Mouse (Mus musculus) neural tube, embryonic 14.5 days (tissue): ENCODE results near the gene Cep290. TPM values are rescaled to one million over a fixed set of nuclear protein-coding genes. Genes with fewer than 3 reads are reported as not detected.
"Not testable (repeated sequence)": the region's sequence is repeated elsewhere in the genome, so short reads cannot be mapped to it uniquely, and the experiment has no call there.

Experiments used
- ATAC-seq: fragments of 200-750 bp; cut with Nextera tagmentation; 2 replicates; pipeline ENCODE4 v1.8.0; 2017; ENCODE audit warnings: low read depth, mild to moderate bottlenecking, moderate TSS enrichment, moderate library complexity
- H3K27ac ChIP-seq: fragments of 300-500 bp; sonication (generic); 2 replicates; pipeline ENCODE4 v1.5.1; 2014; ENCODE audit warnings: low read depth, mild to moderate bottlenecking, control low read depth, low read length, moderate library complexity, mixed read lengths
- H3K27me3 ChIP-seq: fragments of 300-500 bp; sonication (generic); 2 replicates; pipeline ENCODE4 v1.6.1; 2014; ENCODE audit warnings: low read length; ENCODE audit not compliant: control insufficient read depth, insufficient read depth
- H3K36me3 ChIP-seq: fragments of 300-500 bp; sonication (generic); 2 replicates; pipeline ENCODE4 v1.6.1; 2014; ENCODE audit warnings: low read length, mixed read lengths; ENCODE audit not compliant: control insufficient read depth, insufficient read depth
- H3K4me1 ChIP-seq: fragments of 300-500 bp; sonication (generic); 2 replicates; pipeline ENCODE4 v1.6.1; 2014; ENCODE audit warnings: low read length; ENCODE audit not compliant: control insufficient read depth, insufficient read depth
- H3K4me2 ChIP-seq: fragments of 300-500 bp; sonication (generic); 2 replicates; pipeline ENCODE4 v1.6.1; 2014; ENCODE audit warnings: mild to moderate bottlenecking, low read depth, low read length, control low read depth
- H3K4me3 ChIP-seq: fragments of 300-500 bp; sonication (generic); 2 replicates; pipeline ENCODE4 v1.5.1; 2014; ENCODE audit warnings: low read depth, low read length, control low read depth, mixed read lengths
- H3K9ac ChIP-seq: fragments of 300-500 bp; sonication (generic); replicated peaks from 2 replicates; pipeline ENCODE4 v1.6.1; 2014; ENCODE audit warnings: low read depth, mild to moderate bottlenecking, control low read depth, low read length, mixed read lengths
- H3K9me3 ChIP-seq: fragments of 300-500 bp; sonication (generic); 2 replicates; pipeline ENCODE4 v1.6.1; 2016; ENCODE audit warnings: low read length; ENCODE audit not compliant: control insufficient read depth
- WGBS: fragments of 180-500 bp; shearing (Covaris S2); extraction: QIAGEN DNeasy Blood & Tissue Kit; methylation state at CpG from one replicate; pipeline ENCODE4 v1.1.7; 2014; 5-methylcytosine and 5-hydroxymethylcytosine counted together
- polyA plus RNA-seq: library from polyadenylated mRNA; unstranded; fragments of >200 nt; fragmentation: Nextera tagmentation; extraction: Ambion mirVana; gene quantifications from 2 replicates; pipeline ENCODE4 v1.2.1, GENCODE M21; 2014

Cep290 gene
- polyA plus RNA-seq, 1 experiment from 2014 or later = 9.1 TPM

GRCm38 (mm10) chr10:100521617-100522016 lies 34.3 kb downstream of the Cep290 start:
- no peak overlapping the region for H3K9ac ChIP-seq
- no peak overlapping the region for H3K4me3 ChIP-seq
- WGBS = 89% methylated on average over 4 of the region's 4 CpGs
- H3K27me3 ChIP-seq = no peaks in the 10 kb centered on the region
- ATAC-seq = no peak
- H3K36me3 ChIP-seq = peaks cover 5% of the 10 kb centered on the region
- no peak overlapping the region for H3K4me2 ChIP-seq
- H3K27ac ChIP-seq = no peak overlapping the region
- H3K4me1 ChIP-seq = no peaks in the 10 kb centered on the region
- H3K9me3 ChIP-seq = no peaks in the 10 kb centered on the region

GRCm38 (mm10) chr10:100522330-100522729 lies 35.0 kb downstream of the Cep290 start:
- Histone ChIP-seq H3K27ac (no peak overlapping the region), H3K4me2 (no peak overlapping the region), H3K4me3 (no peak overlapping the region), H3K9ac (no peak overlapping the region), H3K9me3 (no peaks in the 10 kb centered on the region), H3K27me3 (no peaks in the 10 kb centered on the region), H3K36me3 (peaks cover 5% of the 10 kb centered on the region), H3K4me1 (no peaks in the 10 kb centered on the region)
- ATAC-seq = no peak
- 90% methylated on average over 9 of the region's 9 CpGs for WGBS

- Histone ChIP-seq H3K4me1 (no peaks in the 10 kb centered on the region), H3K9ac (no peak overlapping the region), H3K27me3 (no peaks in the 10 kb centered on the region), H3K9me3 (no peaks in the 10 kb centered on the region), H3K36me3 (no peaks in the 10 kb centered on the region), H3K4me2 (no peak overlapping the region), H3K27ac (no peak overlapping the region), H3K4me3 (no peak overlapping the region)
- 93% methylated on average over 9 of the region's 9 CpGs for WGBS
- ATAC-seq = no peak
These were observed 37.4 kb downstream of the Cep290 start for GRCm38 (mm10) chr10:100524499-100525390.

GRCm38 (mm10) chr10:100556566-100557175 lies 69.3 kb downstream of the Cep290 start:
- Histone ChIP-seq H3K9me3 (no peaks in the 10 kb centered on the region), H3K9ac (no peak overlapping the region), H3K4me3 (no peak overlapping the region), H3K36me3 (0 out of 2 replicates have a peak, but pooled peaks cover 4% of the 10 kb centered on the region), H3K27ac (no peak overlapping the region), H3K27me3 (no peaks in the 10 kb centered on the region), H3K4me2 (no peak overlapping the region), H3K4me1 (no peaks in the 10 kb centered on the region)
- no peak for ATAC-seq
- WGBS = 79% methylated on average over 3 of the region's 3 CpGs

- H3K4me3 ChIP-seq, H3K9ac ChIP-seq, H3K9me3 ChIP-seq, H3K27ac ChIP-seq, H3K4me2 ChIP-seq, H3K4me1 ChIP-seq, ATAC-seq, H3K36me3 ChIP-seq, H3K27me3 ChIP-seq: not testable (repeated sequence)
- 95% methylated on average over 3 of the region's 3 CpGs for WGBS
These were observed 73.0 kb downstream of the Cep290 start for GRCm38 (mm10) chr10:100560194-100560883.

GRCm38 (mm10) chr10:100564112-100564511 lies 76.8 kb downstream of the Cep290 start:
- Histone ChIP-seq H3K27me3 (no peaks in the 10 kb centered on the region), H3K4me2 (no peak overlapping the region), H3K9me3 (no peaks in the 10 kb centered on the region), H3K4me1 (no peaks in the 10 kb centered on the region), H3K9ac (no peak overlapping the region), H3K36me3 (peaks cover 11% of the 10 kb centered on the region; the same call in 1 of the 2 replicates), H3K4me3 (no peak overlapping the region), H3K27ac (no peak overlapping the region)
- 92% methylated on average over 3 of the region's 3 CpGs for WGBS
- ATAC-seq = no peak

GRCm38 (mm10) chr10:100571707-100572106 lies 84.3 kb downstream of the Cep290 start:
- no peaks in the 10 kb centered on the region for H3K4me1 ChIP-seq
- H3K9ac ChIP-seq = no peak overlapping the region
- 90% methylated on average over 3 of the region's 3 CpGs for WGBS
- H3K4me2 ChIP-seq = no peak overlapping the region
- no peaks in the 10 kb centered on the region for H3K27me3 ChIP-seq
- peaks cover 18% of the 10 kb centered on the region for H3K36me3 ChIP-seq
- no peak overlapping the region for H3K27ac ChIP-seq
- H3K4me3 ChIP-seq = no peak overlapping the region
- no peak for ATAC-seq
- H3K9me3 ChIP-seq = no peaks in the 10 kb centered on the region

- no peak overlapping the region for H3K4me2 ChIP-seq
- H3K27me3 ChIP-seq = no peaks in the 10 kb centered on the region
- peaks cover 16% of the 10 kb centered on the region for H3K36me3 ChIP-seq
- no peak for ATAC-seq
- H3K9me3 ChIP-seq = no peaks in the 10 kb centered on the region
- H3K9ac ChIP-seq = no peak overlapping the region
- H3K27ac ChIP-seq = no peak overlapping the region
- no peak overlapping the region for H3K4me3 ChIP-seq
- 91% methylated on average over 7 of the region's 7 CpGs for WGBS
- H3K4me1 ChIP-seq = no peaks in the 10 kb centered on the region
These were observed 87.3 kb downstream of the Cep290 start for GRCm38 (mm10) chr10:100574505-100575149.
